Mouse (Mus musculus): ENCODE results near the gene Adamts16.
"Not testable (repeated sequence)": the region's sequence is repeated elsewhere in the genome, so short reads cannot be mapped to it uniquely, and the experiment has no call there.

Adamts16 gene

GRCm38 (mm10) chr13:70841421-70841904 is at the start of gene Adamts16:
TSS of gene Adamts16 (minus strand) at chr13:70841811.
- peak; percentile 22 for DNase-seq

- no peak for DNase-seq
Observed at GRCm38 (mm10) chr13:70887136-70887535, 45.5 kb upstream of the Adamts16 start.

- no peak for DNase-seq
Observed at GRCm38 (mm10) chr13:70885006-70885405, 43.4 kb upstream of the Adamts16 start.

GRCm38 (mm10) chr13:70883891-70884890 is 42.6 kb upstream of the Adamts16 start:
- DNase-seq = peak; percentile 57

GRCm38 (mm10) chr13:70879971-70880370 is 38.4 kb upstream of the Adamts16 start:
- not testable (repeated sequence) for DNase-seq

GRCm38 (mm10) chr13:70877550-70877913 is 35.9 kb upstream of the Adamts16 start:
- no peak for DNase-seq

GRCm38 (mm10) chr13:70876648-70877549 is 35.3 kb upstream of the Adamts16 start:
- no peak for DNase-seq

GRCm38 (mm10) chr13:70875411-70875949 is 33.9 kb upstream of the Adamts16 start:
- no peak for DNase-seq

- DNase-seq = no peak
Observed at GRCm38 (mm10) chr13:70874741-70875140, 33.1 kb upstream of the Adamts16 start.

- DNase-seq = not testable (repeated sequence)
Observed at GRCm38 (mm10) chr13:70873851-70874250, 32.2 kb upstream of the Adamts16 start.

- DNase-seq = no peak
Observed at GRCm38 (mm10) chr13:70871049-70871448, 29.4 kb upstream of the Adamts16 start.

- DNase-seq = no peak
Observed at GRCm38 (mm10) chr13:70866971-70867625, 25.5 kb upstream of the Adamts16 start.

GRCm38 (mm10) chr13:70865867-70866266 is 24.3 kb upstream of the Adamts16 start:
- DNase-seq = no peak

GRCm38 (mm10) chr13:70862162-70862908 is 20.7 kb upstream of the Adamts16 start:
- DNase-seq = peak; percentile 38

- DNase-seq = no peak
Observed at GRCm38 (mm10) chr13:70853601-70854000, 12.0 kb upstream of the Adamts16 start.

GRCm38 (mm10) chr13:70846933-70847332 is 5.3 kb upstream of the Adamts16 start:
- no peak for DNase-seq

- DNase-seq = no peak
Observed at GRCm38 (mm10) chr13:70845526-70845925, 3.9 kb upstream of the Adamts16 start.

- DNase-seq = no peak
Observed at GRCm38 (mm10) chr13:70842126-70842525, 515 bp upstream of the Adamts16 start.

- peak; percentile 49 for DNase-seq
Observed at GRCm38 (mm10) chr13:70840161-70840560, 1.4 kb downstream of the Adamts16 start.

GRCm38 (mm10) chr13:70837571-70837970 is 4.0 kb downstream of the Adamts16 start:
- no peak for DNase-seq

- DNase-seq = no peak
Observed at GRCm38 (mm10) chr13:70836246-70836645, 5.4 kb downstream of the Adamts16 start.
